Mouse (Mus musculus) right cerebral cortex, adult 2 months (tissue): Measurements from ENCODE around the gene Hoxa9.

Experiments used
- DNase-seq, 2 experiments: peaks; one replicate each; pipeline ENCODE4 v3.0.0; 2021 to 2022; ENCODE audit warnings: low spot score in 2 of 2

Gene Hoxa9

GRCm38 (mm10) chr6:52203371-52204049, 27.4 kb downstream of the Hoxa9 start:
- DNase-seq = no peak

- no peak for DNase-seq
Measured at GRCm38 (mm10) chr6:52203121-52203370, 27.8 kb downstream of the Hoxa9 start.

- DNase-seq = no peak
Measured at GRCm38 (mm10) chr6:52202362-52203120, 28.3 kb downstream of the Hoxa9 start.

- DNase-seq = no peak
Measured at GRCm38 (mm10) chr6:52201269-52201668, 29.6 kb downstream of the Hoxa9 start.

GRCm38 (mm10) chr6:52200751-52201250, 30.1 kb downstream of the Hoxa9 start:
- DNase-seq = no peak

GRCm38 (mm10) chr6:52200073-52200750, 30.7 kb downstream of the Hoxa9 start:
- DNase-seq = no peak

- DNase-seq = no peak
Measured at GRCm38 (mm10) chr6:52197271-52197670, 33.6 kb downstream of the Hoxa9 start.

- DNase-seq = no peak
Measured at GRCm38 (mm10) chr6:52196811-52197210, 34.1 kb downstream of the Hoxa9 start.

- DNase-seq = no peak
Measured at GRCm38 (mm10) chr6:52194690-52195089, 36.2 kb downstream of the Hoxa9 start.

- no peak for DNase-seq
Measured at GRCm38 (mm10) chr6:52191860-52192550, 38.9 kb downstream of the Hoxa9 start.

GRCm38 (mm10) chr6:52190906-52191810, 39.7 kb downstream of the Hoxa9 start, which contains the start of gene Hoxa4:
TSS of gene Hoxa4 (minus strand) at chr6:52191753.
- DNase-seq = no peak

- DNase-seq = no peak
Measured at GRCm38 (mm10) chr6:52190410-52190809, 40.5 kb downstream of the Hoxa9 start.

- DNase-seq = no peak
Measured at GRCm38 (mm10) chr6:52189909-52190308, 41.0 kb downstream of the Hoxa9 start.

- DNase-seq = no peak
Measured at GRCm38 (mm10) chr6:52189172-52189591, 41.7 kb downstream of the Hoxa9 start.

GRCm38 (mm10) chr6:52186500-52186899, 44.4 kb downstream of the Hoxa9 start:
- DNase-seq = no peak

GRCm38 (mm10) chr6:52185834-52186233, 45.1 kb downstream of the Hoxa9 start:
- no peak for DNase-seq

GRCm38 (mm10) chr6:52185222-52185621, 45.7 kb downstream of the Hoxa9 start:
- no peak for DNase-seq

- DNase-seq = no peak
Measured at GRCm38 (mm10) chr6:52184668-52185067, 46.2 kb downstream of the Hoxa9 start.

- DNase-seq = no peak
Measured at GRCm38 (mm10) chr6:52183311-52184080, 47.4 kb downstream of the Hoxa9 start.

- no peak for DNase-seq
Measured at GRCm38 (mm10) chr6:52182793-52183192, 48.1 kb downstream of the Hoxa9 start.
